Mouse (Mus musculus) layer of hippocampus, adult 9-10 months (tissue): ENCODE results near the gene Zbtb26.
A peak's percentile ranks its signal among the peaks of the same experiment; 100 is the strongest.

Source experiments
- DNase-seq: peaks from one replicate; pipeline ENCODE4 v3.0.0; 2022; ENCODE audit warnings: low spot score

Gene Zbtb26

DNA sequence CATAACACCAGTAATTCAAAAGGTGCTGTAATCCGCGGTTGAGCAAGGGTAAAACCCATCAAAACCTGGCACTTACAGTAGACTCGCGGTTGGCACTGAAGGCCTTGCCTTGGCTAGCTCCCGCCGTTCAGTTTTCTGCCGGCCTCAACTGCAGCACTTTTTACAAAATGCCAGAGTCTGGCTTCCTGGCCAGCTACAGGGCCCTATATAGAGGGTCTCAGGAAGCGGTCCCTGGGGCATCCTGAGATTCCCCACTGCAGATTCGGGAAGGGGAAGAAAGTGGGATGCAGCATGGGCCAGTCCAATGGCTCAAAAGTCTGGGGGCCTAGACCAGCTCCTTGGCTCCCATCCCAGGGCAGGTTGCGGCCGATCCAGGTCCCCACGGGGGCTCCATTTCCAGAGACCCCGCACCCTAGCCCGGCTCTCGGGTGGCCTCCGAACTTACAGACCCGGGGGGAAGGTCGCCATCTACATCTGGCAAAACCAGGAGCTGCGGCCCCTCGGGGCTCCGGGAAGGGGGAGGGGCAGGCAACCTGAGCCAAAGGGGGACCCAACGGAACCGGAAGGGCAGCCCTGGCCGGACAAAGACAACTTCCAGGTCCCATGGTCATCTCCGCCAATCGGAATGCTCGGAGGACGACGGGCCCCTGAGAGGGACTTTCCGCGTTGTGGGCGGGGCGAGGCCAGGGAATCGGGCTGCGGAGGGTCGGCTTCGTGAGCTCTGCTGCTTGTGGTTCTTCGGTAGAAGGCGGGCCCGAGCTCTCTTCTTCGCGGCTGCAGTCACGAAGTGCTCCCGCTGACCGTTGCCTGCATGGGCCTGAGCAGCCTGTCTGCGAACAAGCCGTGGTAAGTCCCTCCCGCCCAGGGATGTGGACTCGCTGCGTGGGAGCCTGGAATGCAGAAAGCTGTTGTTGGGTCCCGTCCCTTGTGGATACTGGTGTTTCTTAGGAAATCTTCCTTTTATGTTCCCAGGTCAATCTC, at the start of gene Zbtb26, which contains the start of the genes Zbtb6 and Rabgap1:
TSS of gene Zbtb26 (minus strand) at position 525 of the 981 bp plus-strand sequence.
TSS of gene Zbtb6 (minus strand) at position 561 of the 981 bp plus-strand sequence.
TSS of gene Rabgap1 (plus strand) at position 669 of the 981 bp plus-strand sequence.
- peak; percentile 80 for DNase-seq

DNA sequence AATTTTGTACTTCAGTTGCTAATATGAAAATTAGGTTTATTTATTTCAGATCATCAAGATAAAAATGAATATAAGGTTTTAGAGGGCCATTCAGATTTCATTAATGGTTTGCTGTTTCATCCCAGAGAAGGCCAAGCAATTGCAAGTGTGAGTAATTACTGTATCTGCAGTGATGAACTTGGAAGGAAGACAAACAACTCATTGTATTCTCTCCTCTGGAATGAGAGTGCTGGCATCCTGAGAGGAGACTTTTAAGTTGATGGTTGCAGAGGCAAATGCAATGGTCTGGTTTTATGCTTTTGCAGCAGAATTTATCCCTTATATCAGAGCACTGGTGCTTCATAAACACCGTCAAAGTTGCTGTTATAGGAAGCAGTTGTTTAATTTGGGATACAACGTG, 46.0 kb upstream of the Zbtb26 start:
- DNase-seq: no peak

DNA sequence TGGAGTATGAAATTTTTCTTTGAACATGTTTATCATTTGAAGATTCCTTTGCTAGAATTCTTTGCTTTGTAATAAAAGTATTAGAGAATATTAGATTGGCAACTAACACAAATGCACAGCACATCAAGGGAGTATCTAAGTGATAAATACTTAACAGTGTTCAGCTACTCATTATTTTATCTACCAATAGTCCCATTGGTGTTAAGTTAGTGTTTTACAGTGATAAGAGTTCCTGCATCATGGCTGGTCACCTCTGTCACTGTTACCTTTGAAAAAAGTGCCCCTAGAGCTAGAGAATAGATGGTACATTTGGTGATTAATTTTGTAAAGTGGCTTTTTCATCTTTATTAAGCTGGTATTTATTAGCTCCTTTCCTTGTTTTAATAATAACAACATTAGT, 43.5 kb upstream of the Zbtb26 start:
- DNase-seq: no peak

DNA sequence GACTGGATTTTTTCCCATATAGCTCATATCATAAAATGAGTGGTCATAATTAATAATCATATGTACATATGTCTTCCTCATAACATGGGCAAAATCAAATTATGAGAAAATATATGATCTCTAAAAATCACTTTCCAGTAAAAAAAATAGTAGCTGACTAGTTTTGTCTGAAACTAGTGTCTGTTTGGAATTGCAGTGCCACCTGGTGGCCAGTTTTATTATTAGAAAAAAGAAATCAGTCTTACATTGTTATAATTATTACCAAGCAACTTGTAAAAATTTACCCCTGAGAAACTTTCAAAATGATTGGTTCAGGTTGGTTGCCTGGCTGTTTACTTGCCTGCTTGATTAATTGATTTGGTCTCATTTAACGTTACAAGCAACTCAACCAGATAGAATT, 42.4 kb upstream of the Zbtb26 start:
- DNase-seq: peak; percentile 59

DNA sequence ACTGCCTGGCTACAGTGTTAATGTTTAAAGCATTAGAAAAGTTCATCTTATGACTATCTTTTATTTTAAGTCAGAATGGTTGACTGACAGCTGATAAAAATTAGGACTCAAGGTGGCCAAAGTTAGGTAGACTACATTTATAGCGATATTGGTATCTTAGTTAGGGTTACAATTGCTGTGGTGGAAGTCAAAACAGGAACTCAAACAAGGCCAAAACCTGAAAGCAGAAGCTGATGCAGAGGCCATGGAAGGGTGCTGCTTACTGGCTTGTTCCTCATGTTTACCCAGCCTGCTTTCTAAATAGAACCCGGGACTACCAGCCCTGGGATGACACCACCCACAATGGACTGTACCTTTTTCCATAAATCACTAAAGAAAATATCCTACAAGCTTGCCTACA, 41.2 kb upstream of the Zbtb26 start:
- DNase-seq: no peak

DNA sequence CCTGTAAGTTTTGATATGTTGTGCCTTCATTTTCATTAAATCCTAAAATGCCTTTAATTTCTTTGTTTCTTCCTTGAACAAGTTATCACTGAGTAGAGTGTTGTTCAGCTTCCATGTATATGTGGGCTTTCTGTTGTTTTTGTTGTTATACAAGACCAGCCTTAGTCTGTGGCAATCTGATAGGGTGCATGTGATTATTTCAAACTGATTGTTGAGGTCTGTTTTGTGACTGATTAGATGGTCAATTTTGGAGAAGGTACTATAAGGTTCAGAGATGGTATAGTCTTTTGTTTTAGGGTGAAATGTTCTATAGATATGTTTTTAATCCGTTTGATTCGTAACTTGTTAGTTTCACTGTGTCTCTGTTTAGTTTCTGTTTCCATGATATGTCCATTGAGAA, 37.1 kb upstream of the Zbtb26 start:
- no peak for DNase-seq

DNA sequence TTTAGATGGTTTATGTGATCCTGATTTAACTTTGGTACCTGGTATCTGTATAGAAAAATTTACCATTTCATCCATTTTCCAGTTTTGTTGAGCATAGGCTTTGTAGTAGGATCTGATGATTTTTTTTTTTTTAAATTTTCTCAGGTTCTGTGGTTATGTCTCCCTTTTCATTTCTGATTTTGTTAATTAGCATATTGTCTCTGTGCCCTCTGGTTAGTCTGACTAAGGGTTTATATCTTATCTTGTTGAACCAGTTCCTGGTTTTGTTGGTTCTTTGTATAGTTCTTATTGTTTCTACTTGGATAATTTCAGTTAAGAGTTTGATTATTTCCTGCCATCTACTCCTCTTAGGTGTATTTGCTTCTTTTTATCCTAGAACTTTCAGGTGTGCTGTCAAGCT, 36.6 kb upstream of the Zbtb26 start:
- no peak for DNase-seq

DNA sequence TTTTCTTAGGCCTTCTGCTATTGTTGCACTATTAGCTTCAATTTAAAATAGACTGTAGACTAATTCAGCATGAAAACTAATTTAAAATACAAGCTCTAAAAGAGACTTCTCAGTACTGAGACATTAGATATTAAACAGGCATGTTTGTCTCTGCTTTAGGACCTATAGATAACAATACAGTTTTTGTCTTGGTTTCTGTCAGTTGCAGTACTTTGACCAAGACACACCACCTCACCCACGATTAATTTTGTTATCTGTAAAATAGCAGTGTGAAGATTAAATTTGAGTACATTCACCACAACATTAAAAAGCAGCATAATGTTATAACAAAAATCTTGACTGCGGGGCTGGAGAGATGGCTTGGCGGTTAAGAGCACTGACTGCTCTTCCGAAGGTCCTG, 23.3 kb upstream of the Zbtb26 start:
- DNase-seq: no peak

DNA sequence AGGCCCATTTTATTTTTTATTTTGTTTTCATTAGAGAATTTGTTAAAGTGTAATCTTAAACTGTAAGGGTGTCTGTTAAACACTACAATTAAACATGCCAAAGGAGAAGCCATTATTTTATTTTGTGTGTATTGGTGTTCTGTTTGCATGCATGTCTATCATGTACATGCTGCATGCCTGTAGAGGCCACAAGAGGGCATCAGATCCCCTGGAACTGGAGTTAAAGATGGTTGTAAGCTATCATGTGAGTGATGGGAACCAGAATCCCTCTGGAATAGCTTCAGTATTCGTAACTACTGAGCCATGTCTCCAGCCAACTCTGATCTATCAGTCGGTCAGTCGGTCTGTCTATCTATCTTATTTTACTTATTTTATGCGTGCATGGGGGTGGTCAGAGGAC, 17.8 kb upstream of the Zbtb26 start:
- DNase-seq: no peak

DNA sequence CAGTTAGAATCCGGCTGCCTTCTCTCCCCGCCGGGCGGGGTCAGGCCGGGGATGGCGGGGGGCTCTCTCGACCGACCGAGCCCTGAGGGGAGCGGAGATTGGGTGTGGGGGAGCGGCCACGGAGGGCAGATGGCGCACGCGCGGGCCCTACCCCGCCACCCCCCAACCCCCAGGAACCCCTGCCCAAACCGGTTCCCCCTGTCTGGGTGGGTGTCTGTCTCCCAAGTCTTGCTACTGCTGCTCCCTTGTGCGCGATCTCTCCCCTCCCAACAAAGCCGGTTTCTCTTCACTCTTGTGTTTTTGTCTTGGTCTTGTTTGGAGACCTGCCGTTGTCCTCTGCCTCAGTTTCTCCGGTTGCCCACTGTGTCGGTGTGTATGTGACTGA, 9.4 kb upstream of the Zbtb26 start:
- no peak for DNase-seq

DNA sequence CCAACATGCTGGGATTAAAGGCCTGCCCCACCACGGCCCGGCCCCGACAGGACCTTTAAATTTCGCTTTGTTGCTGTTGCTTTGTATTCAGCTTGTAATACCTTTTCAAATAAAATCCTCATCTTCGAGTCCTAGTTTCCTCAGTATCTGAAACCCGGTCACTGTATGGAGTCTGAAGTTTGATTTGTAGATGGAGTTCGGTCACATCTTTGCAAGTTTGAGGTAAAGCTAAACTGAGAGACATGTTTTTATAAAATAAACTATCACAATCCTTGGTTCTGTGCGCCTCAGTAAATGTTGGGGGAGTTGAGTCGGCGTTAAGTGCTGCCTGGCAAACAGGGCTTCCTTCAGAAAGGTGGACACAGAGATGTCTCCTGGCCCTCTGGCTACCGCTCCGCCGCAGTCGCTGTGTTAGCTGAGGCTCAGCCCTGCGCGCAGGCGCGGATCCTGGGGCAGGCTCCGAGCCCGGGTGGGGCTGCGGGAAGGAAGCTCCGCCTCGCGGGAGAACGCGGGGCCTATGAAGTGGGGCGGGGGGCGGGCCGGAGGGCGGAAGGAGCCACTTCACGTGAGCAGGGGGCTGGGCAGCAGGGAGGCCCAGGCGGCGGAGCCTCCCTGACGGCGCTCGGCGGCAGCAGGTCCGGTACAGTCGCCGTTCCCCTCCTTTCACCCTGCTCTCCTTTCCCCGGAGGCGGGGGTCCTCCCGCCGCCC, 8.9 kb upstream of the Zbtb26 start:
- DNase-seq: peak; percentile 52

DNA sequence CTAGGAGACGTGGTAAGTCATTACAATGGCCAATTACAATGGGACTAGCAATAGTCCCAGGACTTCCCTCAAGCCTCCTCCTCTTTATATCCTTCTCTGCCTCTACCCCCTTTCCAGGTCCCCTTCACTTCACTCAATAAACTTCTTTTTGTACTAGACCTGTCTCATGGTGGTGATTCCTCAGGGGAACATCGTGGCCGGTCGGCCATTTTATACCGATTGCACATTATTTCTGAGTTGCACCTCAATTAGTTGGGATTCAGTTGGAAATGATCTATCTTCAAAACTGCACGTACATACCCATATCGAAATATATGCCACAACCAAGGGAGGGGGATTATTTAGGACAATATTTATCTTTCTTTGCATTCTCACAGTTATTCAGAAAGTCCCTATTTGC, 11.3 kb downstream of the Zbtb26 start:
- DNase-seq: no peak

DNA sequence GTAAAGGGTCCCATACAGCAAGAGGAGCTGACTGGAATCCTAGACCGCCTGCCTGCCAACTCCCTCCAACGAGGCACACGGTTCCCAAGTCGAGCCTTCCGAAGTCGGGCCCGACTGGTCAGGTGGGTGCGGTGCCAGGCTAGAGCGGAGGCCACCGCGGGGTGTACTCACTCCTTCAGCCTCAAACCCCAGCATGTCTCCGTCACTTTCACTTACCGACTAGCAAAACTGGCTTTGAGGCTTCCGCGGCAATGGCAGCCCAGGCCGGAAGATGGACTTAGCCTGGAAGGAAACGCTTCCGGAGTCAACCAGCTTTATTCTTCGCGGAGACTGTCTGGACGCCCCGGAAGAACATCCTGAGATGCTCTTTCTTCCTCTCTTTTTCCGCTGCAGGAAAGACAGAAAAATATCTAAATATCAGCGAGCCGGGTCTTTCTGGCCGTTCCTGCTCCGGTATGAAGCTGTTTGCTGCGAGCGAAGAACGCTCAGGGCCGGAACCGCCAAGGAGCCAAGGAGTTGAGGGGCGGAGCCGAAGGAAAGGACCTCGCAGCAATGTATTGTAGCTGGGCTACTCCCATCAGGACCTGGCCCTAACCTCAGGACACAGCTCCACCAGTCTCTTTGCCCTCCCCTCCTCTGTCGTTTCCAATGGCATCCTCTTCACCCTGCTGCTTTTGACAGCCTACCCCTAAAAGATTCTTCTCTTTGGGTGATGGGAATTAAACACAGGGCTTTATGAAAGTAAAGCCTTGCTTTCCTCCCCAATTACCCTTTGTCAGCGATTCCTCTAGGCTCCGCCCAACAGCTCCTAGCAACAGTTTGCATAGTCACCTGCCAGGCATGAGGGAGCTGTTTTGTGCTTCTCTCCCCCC, 12.1 kb downstream of the Zbtb26 start:
- peak; percentile 57 for DNase-seq

DNA sequence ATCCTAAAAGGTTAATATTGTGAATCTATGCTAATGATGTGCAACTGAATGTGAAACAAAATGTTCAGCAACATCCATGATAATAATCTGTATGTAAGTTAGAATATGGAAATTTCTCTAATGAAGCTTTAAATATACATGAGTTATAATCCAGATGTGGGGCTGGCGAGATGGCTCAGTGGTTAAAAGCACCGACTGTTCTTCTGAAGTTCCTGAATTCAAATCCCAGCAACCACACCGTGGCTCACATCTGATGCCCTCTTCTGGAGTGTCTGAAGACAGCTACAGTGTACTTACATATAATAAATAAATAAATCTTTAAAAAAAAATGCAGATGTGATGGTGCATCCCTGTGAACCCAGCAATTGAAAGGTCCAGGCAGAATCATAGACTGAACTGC, 19.3 kb downstream of the Zbtb26 start:
- no peak for DNase-seq

DNA sequence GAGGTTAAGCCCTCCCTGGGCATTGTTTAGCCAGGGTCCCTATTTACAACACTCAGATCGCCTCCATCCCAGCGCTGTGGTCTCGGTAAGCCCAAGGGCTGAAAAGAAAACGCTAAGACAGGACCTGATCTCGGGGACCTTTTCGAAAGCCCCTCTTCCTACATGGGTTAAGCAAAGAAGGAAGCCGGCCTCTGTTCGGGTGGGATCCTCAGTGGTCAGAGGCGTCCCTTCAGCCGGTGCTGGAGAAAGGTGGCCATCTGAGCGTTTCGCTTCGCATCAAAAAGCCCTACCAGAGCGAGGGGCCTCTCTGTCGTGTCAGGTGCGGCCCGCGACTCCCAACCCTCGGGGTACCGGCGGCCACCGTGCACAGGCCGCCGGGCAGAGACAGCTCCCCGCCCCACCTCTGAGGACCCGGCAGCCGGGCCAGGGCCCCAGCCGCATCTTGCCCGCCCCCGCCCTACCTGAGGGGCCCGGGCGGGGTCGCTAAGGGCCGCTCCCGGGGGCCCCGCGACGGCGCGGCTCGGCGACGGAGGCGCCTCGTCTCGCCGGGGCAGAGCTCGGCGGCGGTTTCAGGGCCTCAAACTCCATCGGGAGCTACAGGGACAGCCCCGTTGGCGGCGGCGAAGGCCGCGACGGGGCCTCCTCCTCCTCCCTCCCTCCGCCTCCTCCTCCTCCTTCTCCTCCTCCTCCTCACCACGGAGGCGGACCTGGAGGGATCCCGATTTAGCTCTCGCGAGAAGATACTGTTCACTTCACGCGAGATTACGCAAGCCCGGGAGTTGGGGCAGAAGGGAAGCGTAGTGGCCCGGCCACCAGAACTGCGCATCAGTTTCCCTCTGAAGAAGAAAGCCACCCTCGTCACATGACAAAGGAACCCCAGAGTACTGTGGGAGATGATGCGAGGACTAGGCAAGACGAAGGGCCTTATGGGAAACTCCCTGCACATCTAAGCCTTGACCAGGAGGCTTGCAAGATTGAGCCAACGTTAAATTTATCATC, 20.3 kb downstream of the Zbtb26 start, which contains the start of gene Rc3h2:
TSS of gene Rc3h2 (minus strand) at position 598 of the 999 bp plus-strand sequence.
- peak; percentile 88 for DNase-seq

DNA sequence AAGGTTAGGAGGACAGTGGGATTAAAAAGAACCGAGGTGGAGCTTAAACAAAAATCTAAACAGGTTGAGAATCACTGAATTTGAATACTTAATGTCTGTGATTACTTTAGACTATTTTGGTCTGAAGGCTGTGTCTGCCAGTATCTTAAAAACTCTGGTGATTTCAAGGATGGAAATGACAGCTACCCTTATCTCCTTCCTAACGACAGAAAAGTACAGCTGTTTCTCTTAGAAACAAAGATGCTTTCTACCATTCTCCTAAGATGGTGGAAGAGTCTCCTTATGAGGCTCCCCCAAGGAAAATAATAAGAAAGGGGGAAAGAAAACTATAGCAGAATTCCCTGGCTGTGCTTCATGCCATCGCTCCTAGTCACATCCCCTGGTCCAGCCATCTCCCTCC, 21.0 kb downstream of the Zbtb26 start:
- DNase-seq: no peak

DNA sequence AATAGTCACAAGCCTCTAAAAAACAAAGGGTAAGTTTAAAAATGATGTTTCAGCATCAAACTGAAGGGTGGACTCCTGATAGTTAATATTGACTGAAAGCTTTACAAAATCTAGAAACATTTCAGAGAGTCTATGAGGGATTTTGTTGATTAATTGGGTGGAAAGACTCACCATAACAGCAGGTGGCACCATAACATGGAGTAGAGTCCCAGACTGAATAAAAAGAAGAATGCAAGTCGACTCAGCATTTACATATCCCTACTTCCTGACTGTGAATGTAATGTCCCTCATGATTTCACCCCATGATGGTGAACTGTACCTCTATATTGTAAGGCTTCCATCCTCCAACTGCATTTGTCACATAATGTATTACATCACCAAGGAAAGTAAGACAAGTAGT, 47.4 kb downstream of the Zbtb26 start:
- DNase-seq: no peak

DNA sequence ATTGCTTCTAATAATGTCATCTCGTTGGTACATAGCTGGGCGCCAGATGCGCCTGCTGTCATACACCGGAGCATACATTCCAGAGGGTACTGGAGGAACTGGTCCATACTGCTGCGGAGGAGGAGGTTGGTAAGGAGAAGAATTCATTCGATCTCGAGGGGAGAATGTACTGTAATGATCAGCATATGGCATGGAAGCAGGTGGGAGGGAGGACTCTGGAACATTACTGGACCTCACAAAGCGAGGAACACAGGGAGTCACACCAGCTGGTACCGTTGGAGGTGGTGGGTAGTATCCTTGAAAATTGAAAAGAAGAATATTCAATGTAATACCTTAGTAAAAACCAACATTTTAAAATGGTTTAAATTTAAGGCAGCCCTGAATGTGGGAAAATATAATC, 60.0 kb downstream of the Zbtb26 start:
- DNase-seq: no peak
